Mouse (Mus musculus) urinary bladder, postnatal 4 days (tissue): ENCODE data around the gene Syndig1.
A peak's percentile ranks its signal among the peaks of the same experiment; 100 is the strongest.

Experiments
- DNase-seq, 2 experiments: peaks; one replicate each; pipeline ENCODE4 v3.0.0; 2021 to 2022; ENCODE audit warnings: low spot score in 2 of 2

The Syndig1 gene

GRCm38 (mm10) chr2:149980419-149980818 lies 151.4 kb downstream of the Syndig1 start:
- no peak for DNase-seq

- no peak for DNase-seq
These were observed 153.5 kb downstream of the Syndig1 start for GRCm38 (mm10) chr2:149982466-149982865.

GRCm38 (mm10) chr2:149983107-149983506 lies 154.1 kb downstream of the Syndig1 start:
- DNase-seq: no peak

GRCm38 (mm10) chr2:149987610-149988009 lies 158.6 kb downstream of the Syndig1 start:
- DNase-seq: no peak

- no peak for DNase-seq
These were observed 162.5 kb downstream of the Syndig1 start for GRCm38 (mm10) chr2:149991506-149991905.

- DNase-seq: no peak
These were observed 163.9 kb downstream of the Syndig1 start for GRCm38 (mm10) chr2:149992921-149993320.

- no peak for DNase-seq
These were observed 167.5 kb downstream of the Syndig1 start for GRCm38 (mm10) chr2:149996382-149996964.

- no peak for DNase-seq
These were observed 168.6 kb downstream of the Syndig1 start for GRCm38 (mm10) chr2:149997657-149998056.

GRCm38 (mm10) chr2:149998373-149999108 lies 169.5 kb downstream of the Syndig1 start:
- DNase-seq: no peak

GRCm38 (mm10) chr2:150000564-150000963 lies 171.6 kb downstream of the Syndig1 start:
- DNase-seq: no peak

- DNase-seq: peak in 1 of 2 experiments; percentile 39
These were observed 174.5 kb downstream of the Syndig1 start for GRCm38 (mm10) chr2:150003499-150003898.

- DNase-seq: no peak
These were observed 183.9 kb downstream of the Syndig1 start for GRCm38 (mm10) chr2:150012787-150013346.

GRCm38 (mm10) chr2:150013785-150014184 lies 184.8 kb downstream of the Syndig1 start:
- no peak for DNase-seq

- DNase-seq: no peak
These were observed 187.3 kb downstream of the Syndig1 start for GRCm38 (mm10) chr2:150016303-150016702.

- no peak for DNase-seq
These were observed 191.7 kb downstream of the Syndig1 start for GRCm38 (mm10) chr2:150020706-150021105.

GRCm38 (mm10) chr2:150023873-150024339 lies 194.9 kb downstream of the Syndig1 start:
- no peak for DNase-seq

- no peak for DNase-seq
These were observed 214.5 kb downstream of the Syndig1 start for GRCm38 (mm10) chr2:150043531-150043930.
